Mouse (Mus musculus): ENCODE results near the gene Slc38a2. TPM values are rescaled to one million over a fixed set of nuclear protein-coding genes. Genes with fewer than 3 reads are reported as not detected.

Slc38a2 gene
- polyA plus RNA-seq, 1 experiment = 37.9 TPM

DNA sequence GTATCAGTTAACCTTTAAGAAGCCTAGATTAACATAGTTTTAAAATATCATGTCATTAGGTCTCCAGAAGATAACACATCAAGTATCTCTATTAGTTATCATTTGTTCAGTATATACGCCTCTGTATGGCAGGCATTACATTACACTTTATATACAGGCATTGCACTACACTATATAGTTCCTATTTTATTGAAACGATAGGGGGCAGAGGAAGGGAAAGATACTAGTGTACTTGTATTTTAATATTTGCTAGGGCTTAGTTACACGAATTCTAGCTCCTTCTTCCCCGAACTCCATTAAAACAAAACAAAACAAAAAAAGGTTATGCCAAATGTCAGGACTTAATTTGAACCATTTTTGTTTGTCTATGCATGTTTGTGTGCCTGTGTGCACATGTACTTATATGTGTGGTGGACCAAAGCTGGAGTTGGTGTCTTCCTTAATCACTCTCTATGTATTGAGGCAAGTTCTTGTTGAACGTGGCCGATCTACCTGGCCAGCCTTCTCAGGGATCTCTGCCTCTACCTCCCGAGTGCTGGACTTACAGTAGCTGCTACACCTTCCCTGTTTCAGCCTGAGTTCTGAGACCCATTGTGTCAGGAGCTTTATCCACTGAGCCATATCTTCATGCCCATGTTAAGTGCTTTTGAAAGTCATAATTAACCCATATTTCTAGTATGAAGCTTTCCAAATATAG is 41.5 kb upstream of the Slc38a2 start:
- WGBS = 85% methylated on average over 7 of the region's 7 CpGs

DNA sequence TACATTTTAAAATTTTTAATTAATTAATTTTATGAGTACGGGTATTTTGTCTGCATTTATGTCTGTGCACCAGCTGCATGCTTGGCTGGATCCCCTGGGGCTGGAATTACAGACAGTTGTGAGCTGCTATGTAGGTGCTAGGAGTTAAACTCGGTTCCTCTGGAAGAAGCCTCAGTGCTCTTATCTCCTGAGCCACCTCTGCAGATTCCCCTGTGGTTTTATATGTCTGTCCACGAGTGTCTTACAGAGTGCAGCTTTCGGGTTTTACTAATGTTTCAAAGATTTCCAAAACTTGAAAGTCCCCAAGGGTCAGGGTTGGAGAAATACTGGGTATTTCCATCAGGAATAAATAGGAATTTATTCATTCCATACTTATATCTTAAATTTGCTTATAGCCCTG is 40.6 kb upstream of the Slc38a2 start:
- Histone ChIP-seq H3K4me3 (replicated peaks; ENCODE audit: extremely low read depth, low read depth, low read length) (no peak overlapping the region), H3K4me1 (ENCODE audit: control insufficient read depth, insufficient read depth, low read length) (peaks cover 11% of the 10 kb centered on the region)
- WGBS = 67% methylated on average over 4 of the region's 4 CpGs
- TF ChIP-seq CTCF (IDR thresholded peaks at IDR 0.05; ENCODE audit: insufficient read depth, low read length) = no peak
- TF ChIP-seq POLR2A (IDR thresholded peaks at IDR 0.05; ENCODE audit: borderline replicate concordance, extremely low read depth, low read depth, low read length) = no peak
- DNase-seq = no peak

More for the DNA sequence above, 41.5 kb upstream of the Slc38a2 start:
- Histone ChIP-seq H3K4me1 (ENCODE audit: control insufficient read depth, insufficient read depth, low read length) (peaks cover 11% of the 10 kb centered on the region), H3K4me3 (replicated peaks; ENCODE audit: extremely low read depth, low read depth, low read length) (no peak overlapping the region)
- no peak for DNase-seq
- no peak for TF ChIP-seq CTCF (IDR thresholded peaks at IDR 0.05; ENCODE audit: insufficient read depth, low read length)
- no peak for TF ChIP-seq POLR2A (IDR thresholded peaks at IDR 0.05; ENCODE audit: borderline replicate concordance, extremely low read depth, low read depth, low read length)

DNA sequence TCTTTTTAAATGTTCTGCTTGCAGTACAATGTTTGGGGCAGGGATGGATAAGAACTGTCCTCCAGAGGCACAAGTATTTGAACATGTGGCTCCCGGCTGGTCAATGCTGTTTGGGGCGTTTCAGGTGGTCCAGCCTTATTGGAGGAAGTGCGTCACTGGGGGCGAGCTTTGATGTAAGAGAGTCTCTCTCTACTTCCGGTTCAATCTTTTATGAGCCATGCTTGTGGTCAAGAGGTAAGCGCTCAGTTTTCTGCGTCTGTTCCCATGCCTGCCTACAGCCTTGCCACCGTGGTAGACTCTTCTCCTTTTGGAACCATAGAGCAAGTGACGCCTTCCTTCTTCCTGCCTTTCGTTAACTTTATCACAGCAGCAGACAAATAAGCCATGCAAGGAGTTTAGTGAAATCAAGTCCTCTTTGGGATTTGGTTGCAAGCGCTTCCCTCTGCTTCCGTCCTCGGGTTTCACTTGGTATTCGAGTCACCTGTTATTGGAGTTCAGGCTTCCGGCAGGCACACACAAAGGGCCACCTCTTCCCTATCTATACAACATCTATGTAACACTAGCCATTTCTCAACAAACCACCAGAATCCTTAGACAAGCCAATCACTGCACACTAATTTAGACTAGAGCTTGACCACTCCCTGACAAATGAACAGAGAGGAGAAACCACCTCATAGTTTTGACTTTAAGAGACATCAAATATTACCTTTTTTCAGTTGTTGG is 37.3 kb upstream of the Slc38a2 start:
- DNase-seq = no peak
- TF ChIP-seq POLR2A (IDR thresholded peaks at IDR 0.05; ENCODE audit: borderline replicate concordance, extremely low read depth, low read depth, low read length) (no peak), CTCF (IDR thresholded peaks at IDR 0.05; ENCODE audit: insufficient read depth, low read length) (no peak)
- no peak overlapping the region for H3K4me3 ChIP-seq (replicated peaks; ENCODE audit: extremely low read depth, low read depth, low read length)
- WGBS = 78% methylated on average over 15 of the region's 15 CpGs
- H3K4me1 ChIP-seq (ENCODE audit: control insufficient read depth, insufficient read depth, low read length) = no peaks in the 10 kb centered on the region

DNA sequence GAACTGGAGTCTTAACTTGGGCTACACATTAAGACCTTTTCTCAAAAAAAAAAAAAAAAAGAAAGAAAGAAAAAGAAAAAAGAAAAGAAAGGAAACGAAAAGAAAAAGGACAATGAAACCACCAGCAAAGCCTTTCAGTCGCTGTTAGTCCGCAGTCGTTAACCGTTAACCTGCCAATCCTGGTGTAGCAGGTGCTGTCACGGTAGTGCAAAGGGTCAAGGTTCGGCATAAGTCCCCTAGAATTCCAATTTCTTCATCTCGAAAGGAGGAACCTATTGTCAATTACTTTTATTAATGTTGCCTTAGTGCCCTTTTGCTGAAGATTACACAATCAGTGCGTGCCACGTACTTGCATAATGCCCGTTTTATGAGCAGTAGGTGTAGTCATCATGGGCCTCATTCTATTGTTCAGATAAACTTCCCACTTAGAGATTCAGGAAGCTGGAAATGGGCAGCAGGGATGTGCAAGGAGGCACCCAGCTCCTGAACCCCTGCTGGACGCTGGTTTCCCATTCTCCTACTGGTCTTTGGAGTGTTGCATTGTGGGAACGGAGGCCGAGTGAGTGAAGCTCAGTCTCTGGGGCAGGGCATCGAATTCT is 36.1 kb upstream of the Slc38a2 start:
- no peaks in the 10 kb centered on the region for H3K4me1 ChIP-seq (ENCODE audit: control insufficient read depth, insufficient read depth, low read length)
- DNase-seq = no peak
- TF ChIP-seq POLR2A (IDR thresholded peaks at IDR 0.05; ENCODE audit: borderline replicate concordance, extremely low read depth, low read depth, low read length) = no peak
- no peak for TF ChIP-seq CTCF (IDR thresholded peaks at IDR 0.05; ENCODE audit: insufficient read depth, low read length)
- H3K4me3 ChIP-seq (replicated peaks; ENCODE audit: extremely low read depth, low read depth, low read length) = no peak overlapping the region
- WGBS = 56% methylated on average over 15 of the region's 15 CpGs

DNA sequence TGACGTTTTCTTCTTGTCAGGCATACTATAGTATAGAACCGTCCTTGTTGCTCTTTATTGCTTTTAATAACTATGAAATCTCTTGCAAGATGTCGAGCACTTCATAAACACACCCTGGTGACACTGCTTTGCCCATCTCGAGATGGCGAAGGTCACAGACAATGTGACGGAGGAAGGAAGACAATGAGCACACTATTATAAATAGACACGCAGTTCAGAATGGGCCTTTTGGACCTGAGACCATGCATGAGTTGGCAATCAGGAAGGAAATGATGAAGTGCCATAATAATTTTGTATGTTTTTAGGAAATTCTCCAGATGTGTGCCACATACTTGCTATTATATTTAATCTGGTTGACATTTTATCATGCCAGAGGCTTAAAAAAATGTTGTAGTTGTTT is 34.9 kb upstream of the Slc38a2 start:
- 37% methylated on average over 7 of the region's 7 CpGs for WGBS
- TF ChIP-seq POLR2A (IDR thresholded peaks at IDR 0.05; ENCODE audit: borderline replicate concordance, extremely low read depth, low read depth, low read length) (no peak), CTCF (IDR thresholded peaks at IDR 0.05; ENCODE audit: insufficient read depth, low read length) (no peak)
- DNase-seq = no peak
- H3K4me1 ChIP-seq (ENCODE audit: control insufficient read depth, insufficient read depth, low read length) = no peaks in the 10 kb centered on the region
- H3K4me3 ChIP-seq (replicated peaks; ENCODE audit: extremely low read depth, low read depth, low read length) = no peak overlapping the region

DNA sequence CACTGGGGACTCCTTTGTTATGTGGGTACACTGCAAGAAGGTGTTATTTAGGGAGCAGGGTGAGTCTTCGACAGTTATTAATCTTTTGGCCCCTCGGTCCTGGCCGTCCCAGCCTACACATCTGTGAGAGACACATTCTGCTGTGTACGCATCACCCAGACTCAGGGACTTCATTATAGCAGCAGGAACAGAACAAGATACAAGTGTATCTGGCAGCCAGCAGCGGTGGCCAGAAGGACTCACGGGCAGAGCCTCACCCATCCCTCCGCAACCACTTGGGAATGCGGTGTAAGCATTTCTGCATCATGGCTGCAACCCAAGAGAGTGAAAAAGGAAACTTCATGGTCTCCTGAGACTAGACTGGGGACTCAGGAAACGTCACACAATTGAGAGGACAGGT is 30.9 kb upstream of the Slc38a2 start:
- Histone ChIP-seq H3K4me1 (ENCODE audit: control insufficient read depth, insufficient read depth, low read length) (no peaks in the 10 kb centered on the region), H3K4me3 (replicated peaks; ENCODE audit: extremely low read depth, low read depth, low read length) (no peak overlapping the region)
- no peak for TF ChIP-seq CTCF (IDR thresholded peaks at IDR 0.05; ENCODE audit: insufficient read depth, low read length)
- no peak for TF ChIP-seq POLR2A (IDR thresholded peaks at IDR 0.05; ENCODE audit: borderline replicate concordance, extremely low read depth, low read depth, low read length)
- WGBS = 83% methylated on average over 9 of the region's 9 CpGs
- no peak for DNase-seq

DNA sequence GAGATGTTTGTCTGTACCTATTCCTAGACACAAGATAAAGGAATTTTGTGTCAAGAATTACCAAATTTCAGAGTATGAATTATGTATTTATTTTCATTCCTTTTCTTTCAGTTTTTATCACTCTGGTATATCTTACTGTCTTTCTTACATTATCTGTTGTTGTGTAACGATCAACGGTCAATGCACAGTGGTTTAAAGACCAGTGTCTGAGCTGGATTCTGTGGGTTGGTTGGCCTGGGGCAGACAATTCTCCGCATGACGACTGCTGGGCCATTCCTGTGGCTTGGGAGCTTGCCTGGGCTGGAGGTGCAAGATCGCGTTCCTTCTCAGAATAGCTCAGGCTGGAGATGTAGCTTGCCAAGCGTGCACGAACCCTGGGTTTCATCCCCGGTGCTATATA is 30.3 kb upstream of the Slc38a2 start:
- H3K4me1 ChIP-seq (ENCODE audit: control insufficient read depth, insufficient read depth, low read length) = no peaks in the 10 kb centered on the region
- TF ChIP-seq POLR2A (IDR thresholded peaks at IDR 0.05; ENCODE audit: borderline replicate concordance, extremely low read depth, low read depth, low read length) (no peak), CTCF (IDR thresholded peaks at IDR 0.05; ENCODE audit: insufficient read depth, low read length) (no peak)
- H3K4me3 ChIP-seq (replicated peaks; ENCODE audit: extremely low read depth, low read depth, low read length) = no peak overlapping the region
- 78% methylated on average over 9 of the region's 9 CpGs for WGBS
- DNase-seq = no peak

DNA sequence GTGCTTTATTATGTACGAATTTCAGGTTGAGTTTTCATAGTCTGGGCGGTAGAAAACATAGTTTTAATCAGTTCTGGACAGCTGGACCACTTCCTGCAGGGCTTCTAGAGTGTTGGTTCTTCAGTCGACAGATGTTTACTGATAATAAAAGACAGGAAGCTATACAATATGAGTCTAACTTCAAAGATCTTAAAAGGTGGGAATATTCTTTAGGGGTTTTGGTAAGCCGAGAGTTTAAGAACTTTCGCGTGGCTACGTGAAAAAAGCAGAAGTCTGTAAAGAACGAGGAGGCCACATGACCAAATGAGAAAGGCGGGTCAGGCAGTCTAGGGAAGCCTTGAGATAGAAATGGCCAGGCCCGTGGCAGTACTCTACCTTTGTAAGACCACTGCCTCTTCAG is 29.5 kb upstream of the Slc38a2 start:
- TF ChIP-seq CTCF (IDR thresholded peaks at IDR 0.05; ENCODE audit: insufficient read depth, low read length) = no peak
- no peak for TF ChIP-seq POLR2A (IDR thresholded peaks at IDR 0.05; ENCODE audit: borderline replicate concordance, extremely low read depth, low read depth, low read length)
- WGBS = 40% methylated on average over 10 of the region's 10 CpGs
- no peak for DNase-seq
- no peaks in the 10 kb centered on the region for H3K4me1 ChIP-seq (ENCODE audit: control insufficient read depth, insufficient read depth, low read length)
- no peak overlapping the region for H3K4me3 ChIP-seq (replicated peaks; ENCODE audit: extremely low read depth, low read depth, low read length)

DNA sequence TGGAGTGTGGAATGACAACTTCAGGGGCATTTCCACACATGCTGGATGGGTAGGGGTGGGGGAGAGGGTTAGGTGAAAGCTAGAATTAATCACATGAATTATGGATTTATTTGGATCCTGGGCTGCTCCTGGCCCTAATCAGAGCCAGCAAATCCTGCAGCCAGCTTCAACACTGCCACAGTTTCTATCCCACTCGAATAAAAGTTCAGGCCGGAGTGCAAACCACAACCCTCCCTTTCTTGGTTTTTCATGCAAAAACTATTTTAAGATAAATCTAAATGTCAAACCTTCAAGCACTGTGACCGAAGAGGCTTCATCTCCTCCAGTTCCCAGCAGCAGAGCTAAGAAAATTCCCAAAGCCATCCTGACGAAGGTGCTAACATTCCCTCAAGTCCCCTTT is 28.8 kb upstream of the Slc38a2 start:
- 71% methylated on average over 4 of the region's 4 CpGs for WGBS
- Histone ChIP-seq H3K4me3 (replicated peaks; ENCODE audit: extremely low read depth, low read depth, low read length) (no peak overlapping the region), H3K4me1 (ENCODE audit: control insufficient read depth, insufficient read depth, low read length) (no peaks in the 10 kb centered on the region)
- DNase-seq = no peak
- no peak for TF ChIP-seq CTCF (IDR thresholded peaks at IDR 0.05; ENCODE audit: insufficient read depth, low read length)
- no peak for TF ChIP-seq POLR2A (IDR thresholded peaks at IDR 0.05; ENCODE audit: borderline replicate concordance, extremely low read depth, low read depth, low read length)

All from lung, adult 2 months (tissue).